Mouse (Mus musculus): Measurements from ENCODE around the gene Mmp2. TPM values are rescaled to one million over a fixed set of nuclear protein-coding genes. Genes with fewer than 3 reads are reported as not detected.

Mmp2 gene
- 27.3 and 29.9 TPM in 2 replicates for polyA plus RNA-seq (2015; fragmentation: Nextera tagmentation; extraction: Ambion mirVana)

DNA sequence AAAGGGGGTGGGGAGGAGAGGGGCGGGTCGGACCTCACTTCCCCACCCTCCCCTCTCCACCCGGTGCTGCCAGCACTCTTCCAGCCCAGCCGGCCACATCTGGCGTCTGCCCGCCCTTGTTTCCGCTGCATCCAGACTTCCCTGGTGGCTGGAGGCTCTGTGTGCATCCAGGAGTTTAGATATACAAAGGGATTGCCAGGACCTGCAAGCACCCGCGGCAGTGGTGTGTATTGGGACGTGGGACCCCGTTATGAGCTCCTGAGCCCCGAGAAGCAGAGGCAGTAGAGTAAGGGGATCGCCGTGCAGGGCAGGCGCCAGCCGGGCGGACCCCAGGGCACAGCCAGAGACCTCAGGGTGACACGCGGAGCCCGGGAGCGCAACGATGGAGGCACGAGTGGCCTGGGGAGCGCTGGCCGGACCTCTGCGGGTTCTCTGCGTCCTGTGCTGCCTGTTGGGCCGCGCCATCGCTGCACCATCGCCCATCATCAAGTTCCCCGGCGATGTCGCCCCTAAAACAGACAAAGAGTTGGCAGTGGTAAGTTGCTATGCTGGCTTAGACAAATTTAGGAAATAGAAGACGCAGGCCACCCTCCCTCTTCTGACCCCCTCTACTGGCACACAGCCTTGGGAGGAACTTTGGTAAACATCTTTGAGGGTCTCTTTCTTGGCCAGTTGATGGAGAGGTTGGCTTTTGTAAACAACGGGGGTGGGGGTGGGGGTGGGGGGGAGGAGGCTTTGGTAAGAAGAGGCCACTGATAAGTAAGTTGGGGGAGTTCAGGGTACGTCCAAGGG lies at the start of gene Mmp2:
Gene Mmp2, plus strand, starts transcription at position 49 of the 792 bp plus-strand sequence.

DNA sequence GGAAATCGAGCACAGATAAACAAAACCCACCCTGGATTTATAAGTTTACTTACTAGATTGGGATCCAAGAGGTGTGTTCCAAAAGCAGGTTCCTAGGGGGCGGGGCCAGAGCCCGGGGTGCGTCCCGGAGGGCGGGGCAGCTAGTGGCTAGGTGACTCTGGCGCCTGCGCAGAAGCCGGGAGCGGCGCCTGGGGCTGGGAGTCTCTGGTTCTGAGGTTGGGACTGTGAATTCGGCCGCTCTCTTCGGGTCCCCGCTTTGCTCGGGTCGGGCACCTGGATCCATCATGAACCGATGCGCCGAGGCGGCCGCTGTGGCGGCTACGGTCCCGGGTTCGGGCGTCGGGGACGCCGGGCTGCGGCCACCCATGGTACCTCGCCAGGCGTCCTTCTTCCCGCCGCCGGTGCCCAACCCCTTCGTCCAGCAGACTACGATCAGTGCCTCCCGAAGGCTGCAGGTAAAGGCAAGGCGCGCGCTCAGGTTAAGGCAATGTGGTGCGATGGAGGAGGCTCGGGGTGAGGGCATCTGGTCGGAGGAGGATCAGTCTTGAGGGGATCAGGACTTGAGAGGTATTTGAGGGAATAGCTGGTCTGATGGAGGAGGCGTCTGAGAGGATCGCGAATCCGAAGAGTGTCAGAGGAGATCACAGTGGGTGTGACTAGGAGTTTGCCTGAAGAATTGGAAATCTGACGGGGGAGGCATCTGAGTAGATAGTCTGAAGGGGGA lies 28.2 kb downstream of the Mmp2 start, which contains the start of gene Lpcat2:
Gene Lpcat2, plus strand, starts transcription at position 169 of the 724 bp plus-strand sequence.

DNA sequence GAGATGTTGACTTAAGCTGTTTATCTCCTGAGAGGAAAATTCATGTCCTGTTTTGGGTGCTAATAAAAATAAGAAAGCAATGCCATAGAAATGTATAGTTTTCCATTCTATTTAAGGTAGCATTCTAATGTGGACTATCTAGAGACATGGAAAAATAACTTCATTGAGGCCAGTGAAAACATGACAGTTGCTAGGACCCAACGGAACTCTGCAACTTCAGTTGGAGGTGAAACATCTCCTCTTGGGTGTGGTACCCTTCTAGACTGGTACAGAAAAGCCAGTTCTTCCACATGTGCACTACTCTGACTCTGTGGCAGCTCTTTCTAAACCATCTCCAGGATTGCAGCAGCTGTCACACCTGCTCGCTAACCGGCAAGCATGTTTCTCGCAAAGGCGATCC lies 74.0 kb downstream of the Mmp2 start, which contains the start of gene Capns2:
Gene Capns2, plus strand, starts transcription at position 301 of the 400 bp plus-strand sequence.

Other genes with a start within 250 kb of the Mmp2 start
- 0.43 and 0.49 TPM in 2 replicates for gene Irx6, start 153.0 kb upstream of the Mmp2 start, polyA plus RNA-seq (2015; fragmentation: Nextera tagmentation; extraction: Ambion mirVana)
- 12.9 and 15.2 TPM in 2 replicates for gene Lpcat2, start 28.0 kb downstream of the Mmp2 start, polyA plus RNA-seq (2015; fragmentation: Nextera tagmentation; extraction: Ambion mirVana)
- gene Capns2, start 74.1 kb downstream of the Mmp2 start, polyA plus RNA-seq (2015; fragmentation: Nextera tagmentation; extraction: Ambion mirVana) = not detected in 2 replicates
- gene Slc6a2, start 132.8 kb downstream of the Mmp2 start, polyA plus RNA-seq (2015; fragmentation: Nextera tagmentation; extraction: Ambion mirVana) = 0.08 TPM in 1 of 2 replicates, not detected in the other
- gene Ces1a, start 220.9 kb downstream of the Mmp2 start, polyA plus RNA-seq (2015; fragmentation: Nextera tagmentation; extraction: Ambion mirVana) = not detected in 2 replicates

Measured in neural tube, postnatal 0 days (tissue).